Mouse (Mus musculus) embryonic fibroblast, embryonic 13.5 days (primary cell): Measurements from ENCODE around the gene Myo18a.

Source experiments
- CTCF ChIP-seq: IDR thresholded peaks from 2 replicates; pipeline ENCODE4 v1.5.1; 2011; ENCODE audit warnings: mild to moderate bottlenecking, control low read depth, low read length, moderate library complexity, borderline replicate concordance; ENCODE audit not compliant: insufficient read depth
- POLR2A ChIP-seq: IDR thresholded peaks from 2 replicates; pipeline ENCODE4 v1.6.1; 2011; ENCODE audit warnings: low read depth, mild to moderate bottlenecking, control low read depth, low read length, moderate library complexity

DNA sequence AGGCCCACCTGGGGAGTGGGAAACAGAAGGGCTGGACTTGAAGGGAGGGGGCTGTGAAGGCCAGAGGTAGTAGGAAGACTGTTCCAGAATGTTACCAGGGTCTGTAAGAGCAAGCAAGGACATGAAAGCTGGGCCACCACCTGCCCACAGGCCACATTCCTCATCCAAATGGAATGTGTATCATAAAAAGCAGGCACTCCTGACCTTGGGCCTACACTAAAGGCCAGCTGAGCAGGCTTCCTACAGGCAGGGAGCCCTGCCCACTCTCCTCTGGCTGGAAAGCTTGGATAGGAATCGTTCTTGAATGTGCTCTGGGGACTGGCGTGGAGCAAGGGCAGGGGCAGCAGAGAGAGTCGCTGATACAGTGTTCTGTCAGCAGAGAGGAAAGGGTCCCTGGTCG, 73.7 kb downstream of the Myo18a start:
- TF ChIP-seq CTCF: no peak
- no peak for TF ChIP-seq POLR2A
